Mouse (Mus musculus): ENCODE data around the gene Nemp2.
"Not testable (repeated sequence)": the region's sequence is repeated elsewhere in the genome, so short reads cannot be mapped to it uniquely, and the experiment has no call there.

The Nemp2 gene

GRCm38 (mm10) chr1:52648153-52649027 lies 17.9 kb downstream of the Nemp2 start:
- in situ Hi-C loops (cut with MboI; ENCODE audit: low pct_unique_long_range_greater_than_20kb in 1 of 2, low sequenced_read_pairs in 2 of 2, unreplicated experiment in 1 of 2): loop anchor here in 1 of 2 experiments (25.0 kb wide), 1 partner anchor 314 kb away; no protein-coding TSS in a partner anchor

GRCm38 (mm10) chr1:52650066-52650465 lies 19.6 kb downstream of the Nemp2 start:
- in situ Hi-C loops (cut with MboI; ENCODE audit: low pct_unique_long_range_greater_than_20kb in 1 of 2, low sequenced_read_pairs in 2 of 2, unreplicated experiment in 1 of 2): no loop called here

- in situ Hi-C loops (cut with MboI; ENCODE audit: low pct_unique_long_range_greater_than_20kb in 1 of 2, low sequenced_read_pairs in 2 of 2, unreplicated experiment in 1 of 2): no loop called here
Measured at GRCm38 (mm10) chr1:52652601-52653253, 22.2 kb downstream of the Nemp2 start.

GRCm38 (mm10) chr1:52653366-52653765 lies 22.9 kb downstream of the Nemp2 start:
- in situ Hi-C loops (cut with MboI; ENCODE audit: low pct_unique_long_range_greater_than_20kb in 1 of 2, low sequenced_read_pairs in 2 of 2, unreplicated experiment in 1 of 2): no loop called here

GRCm38 (mm10) chr1:52655153-52655552 lies 24.6 kb downstream of the Nemp2 start:
- in situ Hi-C loops (cut with MboI; ENCODE audit: low pct_unique_long_range_greater_than_20kb in 1 of 2, low sequenced_read_pairs in 2 of 2, unreplicated experiment in 1 of 2): no loop called here

GRCm38 (mm10) chr1:52658160-52658559 lies 27.7 kb downstream of the Nemp2 start:
- in situ Hi-C loops (cut with MboI; ENCODE audit: low pct_unique_long_range_greater_than_20kb in 1 of 2, low sequenced_read_pairs in 2 of 2, unreplicated experiment in 1 of 2): no loop called here

- in situ Hi-C loops (cut with MboI; ENCODE audit: low pct_unique_long_range_greater_than_20kb in 1 of 2, low sequenced_read_pairs in 2 of 2, unreplicated experiment in 1 of 2): no loop called here
Measured at GRCm38 (mm10) chr1:52660278-52660677, 29.8 kb downstream of the Nemp2 start.

- in situ Hi-C loops (cut with MboI; ENCODE audit: low pct_unique_long_range_greater_than_20kb in 1 of 2, low sequenced_read_pairs in 2 of 2, unreplicated experiment in 1 of 2): no loop called here
Measured at GRCm38 (mm10) chr1:52660765-52661164, 30.3 kb downstream of the Nemp2 start.

- in situ Hi-C loops (cut with MboI; ENCODE audit: low pct_unique_long_range_greater_than_20kb in 1 of 2, low sequenced_read_pairs in 2 of 2, unreplicated experiment in 1 of 2): no loop called here
Measured at GRCm38 (mm10) chr1:52663228-52663627, 32.7 kb downstream of the Nemp2 start.

- in situ Hi-C loops (cut with MboI; ENCODE audit: low pct_unique_long_range_greater_than_20kb in 1 of 2, low sequenced_read_pairs in 2 of 2, unreplicated experiment in 1 of 2): no loop called here
Measured at GRCm38 (mm10) chr1:52668743-52669323, 38.3 kb downstream of the Nemp2 start.

- in situ Hi-C loops (cut with MboI; ENCODE audit: low pct_unique_long_range_greater_than_20kb in 1 of 2, low sequenced_read_pairs in 2 of 2, unreplicated experiment in 1 of 2): no loop called here
Measured at GRCm38 (mm10) chr1:52669931-52670330, 39.4 kb downstream of the Nemp2 start.

GRCm38 (mm10) chr1:52675561-52676551 lies 45.4 kb downstream of the Nemp2 start:
- in situ Hi-C loops (cut with MboI; ENCODE audit: low pct_unique_long_range_greater_than_20kb in 1 of 2, low sequenced_read_pairs in 2 of 2, unreplicated experiment in 1 of 2): no loop called here

GRCm38 (mm10) chr1:52676621-52677020 lies 46.1 kb downstream of the Nemp2 start:
- in situ Hi-C loops (cut with MboI; ENCODE audit: low pct_unique_long_range_greater_than_20kb in 1 of 2, low sequenced_read_pairs in 2 of 2, unreplicated experiment in 1 of 2): no loop called here

GRCm38 (mm10) chr1:52683550-52683949 lies 53.0 kb downstream of the Nemp2 start:
- in situ Hi-C loops (cut with MboI; ENCODE audit: low pct_unique_long_range_greater_than_20kb in 1 of 2, low sequenced_read_pairs in 2 of 2, unreplicated experiment in 1 of 2): no loop called here

- in situ Hi-C loops (cut with MboI; ENCODE audit: low pct_unique_long_range_greater_than_20kb in 1 of 2, low sequenced_read_pairs in 2 of 2, unreplicated experiment in 1 of 2): no loop called here
Measured at GRCm38 (mm10) chr1:52687636-52688035, 57.1 kb downstream of the Nemp2 start.

- in situ Hi-C loops (cut with MboI; ENCODE audit: low pct_unique_long_range_greater_than_20kb in 1 of 2, low sequenced_read_pairs in 2 of 2, unreplicated experiment in 1 of 2): not testable (repeated sequence)
Measured at GRCm38 (mm10) chr1:52694456-52694855, 64.0 kb downstream of the Nemp2 start.

Data from mouse embryonic stem cell (cell line).